ENCODE assay signal across 30 mouse cellular contexts in the genomic region with DNA sequence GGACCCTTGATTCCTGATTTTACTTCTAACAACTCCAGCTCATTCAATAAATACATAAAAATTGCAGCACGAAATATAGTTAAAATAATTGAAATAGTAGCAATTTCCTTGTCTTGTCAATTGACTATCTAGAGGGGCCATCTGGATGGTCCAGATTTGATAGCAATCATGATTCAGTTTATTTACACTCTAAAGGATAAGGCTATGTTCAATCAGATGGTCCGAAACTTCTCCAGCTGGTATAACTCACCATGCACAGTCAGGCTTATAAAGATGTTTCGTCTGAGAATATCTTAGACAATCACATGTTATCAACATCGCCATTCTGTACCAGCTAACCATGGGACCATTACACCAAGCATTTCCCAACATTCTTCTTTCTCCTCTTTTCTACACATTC.
DNase-seq lines count a peak whose midpoint lies in the region; ATAC-seq lines count a peak whose summit lies in the region.
"Had no signal": no experiment of that assay in that cellular context is flagged by ENCODE, and none has a peak within 500 bp of the region (broad histone marks: within the 10 kb centered on the region; RNA-seq: fewer than 3 reads in every experiment).

No protein-coding gene starts in this region.

- H3K4me3 ChIP-seq in kidney, embryonic 14.5 days (ENCODE audit: low read length): no peak overlapping the region
- H3K4me3 ChIP-seq: embryonic facial prominence, embryonic 10.5 days; embryonic facial prominence, embryonic 13.5 days; erythroblast, embryonic 14.5 days; forebrain, embryonic 12.5 days; gastrocnemius, adult 2 months; heart, embryonic 12.5 days; heart, embryonic 15.5 days; hindbrain, embryonic 10.5 days; hindbrain, embryonic 13.5 days had no signal

- H3K9me3 ChIP-seq in kidney, embryonic 14.5 days (ENCODE audit: control insufficient read depth, low read length): no peaks in the 10 kb centered on the region
- H3K9me3 ChIP-seq: embryonic facial prominence, embryonic 10.5 days; embryonic facial prominence, embryonic 13.5 days; forebrain, embryonic 12.5 days; heart, embryonic 12.5 days; heart, embryonic 15.5 days; hindbrain, embryonic 10.5 days; hindbrain, embryonic 13.5 days had no signal

- ATAC-seq in kidney, embryonic 14.5 days (ENCODE audit: low FRiP score, low TSS enrichment): no peak
- ATAC-seq: CD4-positive, CD25-positive, alpha-beta regulatory T cell, adult 4 months; forebrain, embryonic 16.5 days; hindbrain, embryonic 16.5 days had no signal

- H3K4me2 ChIP-seq in kidney, embryonic 14.5 days (replicated peaks; ENCODE audit: low read depth, low read length): no peak overlapping the region
- H3K4me2 ChIP-seq: embryonic facial prominence, embryonic 13.5 days; forebrain, embryonic 12.5 days; heart, embryonic 12.5 days; heart, embryonic 15.5 days; hindbrain, embryonic 13.5 days had no signal

- peak; percentile 33 to 62 for DNase-seq in layer of hippocampus, adult 18-20 months (ENCODE audit: low spot score in 2 of 2)
- DNase-seq in layer of hippocampus, postnatal 25 days (ENCODE audit: extremely low spot score in 1 of 2, low spot score in 1 of 2): no peak
- DNase-seq in brain, embryonic 18.5 days (ENCODE audit: low read depth, low spot score): peak; percentile 26
- peak; percentile 43 for DNase-seq in layer of hippocampus, adult 9-10 months (ENCODE audit: low spot score)
- no peak for DNase-seq in left cerebral cortex, adult 9 months (ENCODE audit: low spot score in 2 of 2)
- no peak for DNase-seq in kidney, adult 8-10 months
- DNase-seq: adrenal gland, adult 2 months; adrenal gland, postnatal 14 days; cerebellum, adult 11-12 months; cerebellum, adult 8-10 months; cerebellum, postnatal 10 days; cerebellum, postnatal 36 days; embryo, embryonic 11 days; gastrocnemius, adult 2 months; gastrocnemius, postnatal 14 days; heart, adult 11 months; heart, postnatal 10 days; heart, postnatal 36 days had no signal

- WGBS in kidney, embryonic 14.5 days: 88% methylated on average over 4 of the region's 4 CpGs

- no peak overlapping the region for H3K27ac ChIP-seq in kidney, embryonic 14.5 days (ENCODE audit: low read depth, low read length)
- H3K27ac ChIP-seq: embryonic facial prominence, embryonic 10.5 days; embryonic facial prominence, embryonic 13.5 days; forebrain, embryonic 12.5 days; gastrocnemius, adult 2 months; heart, embryonic 15.5 days; hindbrain, embryonic 10.5 days; hindbrain, embryonic 13.5 days had no signal

- H3K36me3 ChIP-seq in kidney, embryonic 14.5 days (ENCODE audit: control insufficient read depth, insufficient read depth, low read length): no peaks in the 10 kb centered on the region
- H3K36me3 ChIP-seq: embryonic facial prominence, embryonic 10.5 days; embryonic facial prominence, embryonic 13.5 days; forebrain, embryonic 12.5 days; heart, embryonic 12.5 days; heart, embryonic 15.5 days; hindbrain, embryonic 10.5 days; hindbrain, embryonic 13.5 days had no signal

- no peaks in the 10 kb centered on the region for H3K4me1 ChIP-seq in kidney, embryonic 14.5 days (ENCODE audit: control insufficient read depth, insufficient read depth, low read length)
- H3K4me1 ChIP-seq: embryonic facial prominence, embryonic 10.5 days; embryonic facial prominence, embryonic 13.5 days; forebrain, embryonic 12.5 days; heart, embryonic 12.5 days; heart, embryonic 15.5 days; hindbrain, embryonic 10.5 days; hindbrain, embryonic 13.5 days had no signal

- H3K27me3 ChIP-seq in kidney, embryonic 14.5 days (ENCODE audit: control insufficient read depth, insufficient read depth, low read length): no peaks in the 10 kb centered on the region
- H3K27me3 ChIP-seq: embryonic facial prominence, embryonic 13.5 days; forebrain, embryonic 12.5 days; heart, embryonic 12.5 days; heart, embryonic 15.5 days; hindbrain, embryonic 13.5 days had no signal

- no peak overlapping the region for H3K9ac ChIP-seq in kidney, embryonic 14.5 days (ENCODE audit: low read depth, low read length)
- H3K9ac ChIP-seq: embryonic facial prominence, embryonic 13.5 days; forebrain, embryonic 12.5 days; heart, embryonic 12.5 days; heart, embryonic 15.5 days; hindbrain, embryonic 13.5 days had no signal

Comparison
In these comparisons a context has a peak if more than half of its experiments do, and no peak if none do; other contexts are left out.
1. DNase-seq: peak in layer of hippocampus, adult 18-20 months (2 of 2), brain, embryonic 18.5 days (single experiment) and layer of hippocampus, adult 9-10 months (single experiment); none in layer of hippocampus, postnatal 25 days (0 of 2), left cerebral cortex, adult 9 months (0 of 2) and kidney, adult 8-10 months (0 of 2).